Comparison of ENCODE assay signal across 12 mouse cellular contexts in genomic region chr2:112759678-112760077, GRCm38 (mm10).
DNase-seq lines count a peak whose midpoint lies in the region; ATAC-seq and TF ChIP-seq lines count a peak whose summit lies in the region.
"Had no signal": no experiment of that assay in that cellular context is flagged by ENCODE, and none has a peak within 500 bp of the region (broad histone marks: within the 10 kb centered on the region; RNA-seq: fewer than 3 reads in every experiment).

No protein-coding gene starts in this region.

- ATAC-seq in activated CD4-positive, CD25-positive, alpha-beta regulatory T cell, adult 4 months: peak; percentile 68
- no peak for ATAC-seq in stomach, postnatal 0 days (ENCODE audit: low FRiP score, low TSS enrichment)

- TF ChIP-seq CTCF in stomach, postnatal 0 days (IDR thresholded peaks at IDR 0.05; ENCODE audit: low read depth): peak; percentile 58

- H3K9me3 ChIP-seq in stomach, postnatal 0 days (ENCODE audit: control insufficient read depth, low read length): no peaks in the 10 kb centered on the region

- peak; percentile 22 for DNase-seq in kidney, adult 18-20 months
- no peak for DNase-seq in kidney, adult 11 months
- DNase-seq in testis, postnatal 10 days (ENCODE audit: low spot score): peak; percentile 46
- DNase-seq in testis, postnatal 14 days (ENCODE audit: low spot score): no peak
- DNase-seq in stomach, postnatal 0 days (ENCODE audit: low spot score): peak; percentile 24
- no peak for DNase-seq in natural killer cell, adult 2 months (ENCODE audit: low spot score in 2 of 2)
- DNase-seq: adrenal gland, adult 2 months; gastrocnemius, postnatal 36 days; layer of hippocampus, postnatal 36 days; liver; right cerebral cortex, postnatal 25 days had no signal

- H3K27ac ChIP-seq in stomach, postnatal 0 days (replicated peaks): no peak overlapping the region

- no peak overlapping the region for H3K4me3 ChIP-seq in stomach, postnatal 0 days (ENCODE audit: low read depth, low read length)

- no peak for TF ChIP-seq EP300 in stomach, postnatal 0 days (optimal IDR thresholded peaks at IDR 0.05)

- no peak overlapping the region for H3K9ac ChIP-seq in stomach, postnatal 0 days (ENCODE audit: low read length)

- no peaks in the 10 kb centered on the region for H3K27me3 ChIP-seq in stomach, postnatal 0 days (ENCODE audit: control insufficient read depth, insufficient read depth, low read length)

- WGBS in stomach, postnatal 0 days: 69% methylated on average over 5 of the region's 5 CpGs

- no peaks in the 10 kb centered on the region for H3K4me1 ChIP-seq in stomach, postnatal 0 days (replicated peaks; ENCODE audit: control insufficient read depth, insufficient read depth)

- no peak overlapping the region for H3K4me2 ChIP-seq in stomach, postnatal 0 days (replicated peaks; ENCODE audit: low read depth)

- no peaks in the 10 kb centered on the region for H3K36me3 ChIP-seq in stomach, postnatal 0 days (ENCODE audit: control insufficient read depth, insufficient read depth, low read length)

Comparison
In these comparisons a context has a peak if more than half of its experiments do, and no peak if none do; other contexts are left out.
1. DNase-seq: peak in kidney, adult 18-20 months (single experiment), testis, postnatal 10 days (single experiment) and stomach, postnatal 0 days (single experiment); none in kidney, adult 11 months (single experiment), testis, postnatal 14 days (single experiment) and natural killer cell, adult 2 months (0 of 2).